ENCODE assay signal across 21 mouse cellular contexts in the genomic region with DNA sequence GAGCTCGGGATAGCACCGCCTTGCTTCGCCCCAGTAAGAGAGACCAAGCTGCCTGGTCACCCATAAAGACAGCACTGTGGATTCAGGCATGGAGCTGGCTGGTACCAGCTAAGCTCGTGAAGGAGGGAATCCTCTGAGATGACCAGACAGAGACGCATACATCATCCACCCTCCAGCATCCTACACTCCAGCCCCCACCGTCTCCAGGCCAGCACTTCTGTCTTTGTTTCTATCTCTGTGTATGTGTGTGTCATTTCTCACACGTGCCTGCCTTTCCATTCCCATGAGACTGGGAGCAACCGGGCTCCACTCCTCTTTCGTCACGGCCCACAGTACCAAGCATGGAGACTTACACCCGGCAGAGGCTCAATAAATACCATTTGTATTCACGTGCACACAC. TPM values are rescaled to one million over a fixed set of nuclear protein-coding genes. Genes with fewer than 3 reads are reported as not detected.
A peak's percentile ranks its signal among the peaks of the same experiment; 100 is the strongest.
DNase-seq lines count a peak whose midpoint lies in the region; ATAC-seq lines count a peak whose summit lies in the region.
"Had no signal": no experiment of that assay in that cellular context is flagged by ENCODE, and none has a peak within 500 bp of the region (broad histone marks: within the 10 kb centered on the region; RNA-seq: fewer than 3 reads in every experiment).

No protein-coding gene starts in this region.

- H3K4me2 ChIP-seq in hindbrain, embryonic 12.5 days (replicated peaks): 0 out of 2 replicates have a peak overlapping the region, but pooled peaks have one; percentile 2
- H3K4me2 ChIP-seq in hindbrain, embryonic 16.5 days (ENCODE audit: low read length): no peak overlapping the region
- no peak overlapping the region for H3K4me2 ChIP-seq in midbrain, embryonic 16.5 days (ENCODE audit: low read length)
- H3K4me2 ChIP-seq: embryonic facial prominence, embryonic 15.5 days; heart, embryonic 13.5 days had no signal

- H3K9ac ChIP-seq in hindbrain, embryonic 12.5 days: no peak overlapping the region
- no peak overlapping the region for H3K9ac ChIP-seq in hindbrain, embryonic 16.5 days (ENCODE audit: low read depth, low read length)
- no peak overlapping the region for H3K9ac ChIP-seq in midbrain, embryonic 16.5 days (ENCODE audit: low read depth, low read length)
- H3K9ac ChIP-seq: embryonic facial prominence, embryonic 15.5 days; heart, embryonic 13.5 days; liver, postnatal 0 days had no signal

- no peaks in the 10 kb centered on the region for H3K9me3 ChIP-seq in hindbrain, embryonic 12.5 days (replicated peaks)
- no peaks in the 10 kb centered on the region for H3K9me3 ChIP-seq in hindbrain, embryonic 16.5 days (ENCODE audit: control insufficient read depth, low read length)
- no peaks in the 10 kb centered on the region for H3K9me3 ChIP-seq in midbrain, embryonic 16.5 days (replicated peaks; ENCODE audit: control insufficient read depth, low read length, poor library complexity, severe bottlenecking)
- H3K9me3 ChIP-seq: embryonic facial prominence, embryonic 15.5 days; heart, embryonic 13.5 days; megakaryocyte, embryonic 14.5 days had no signal

- no peak overlapping the region for H3K4me3 ChIP-seq in hindbrain, embryonic 12.5 days
- no peak overlapping the region for H3K4me3 ChIP-seq in hindbrain, embryonic 16.5 days (ENCODE audit: low read length)
- H3K4me3 ChIP-seq in midbrain, embryonic 16.5 days (ENCODE audit: low read depth, low read length): no peak overlapping the region
- H3K4me3 ChIP-seq: embryonic facial prominence, embryonic 15.5 days; heart, embryonic 13.5 days; megakaryocyte, embryonic 14.5 days had no signal

- H3K27ac ChIP-seq in hindbrain, embryonic 12.5 days: peak overlapping the region; percentile 62
- H3K27ac ChIP-seq in hindbrain, embryonic 16.5 days (ENCODE audit: low read depth, low read length): no peak overlapping the region
- no peak overlapping the region for H3K27ac ChIP-seq in midbrain, embryonic 16.5 days (ENCODE audit: low read length)
- H3K27ac ChIP-seq: embryonic facial prominence, embryonic 15.5 days; heart, embryonic 13.5 days; kidney, postnatal 0 days had no signal

- H3K4me1 ChIP-seq in hindbrain, embryonic 12.5 days: peaks cover 87% of the 10 kb centered on the region
- peaks cover 39% of the 10 kb centered on the region for H3K4me1 ChIP-seq in hindbrain, embryonic 16.5 days (ENCODE audit: control insufficient read depth, insufficient read depth, low read depth, low read length)
- H3K4me1 ChIP-seq in midbrain, embryonic 16.5 days (ENCODE audit: control insufficient read depth, insufficient read depth, low read length): peaks cover 41% of the 10 kb centered on the region
- H3K4me1 ChIP-seq: embryonic facial prominence, embryonic 15.5 days; heart, embryonic 13.5 days; megakaryocyte, embryonic 14.5 days had no signal

- peak; percentile 60 for DNase-seq in right cerebral cortex, adult 18-20 months
- DNase-seq in right cerebral cortex, postnatal 4 days: no peak
- peak; percentile 47 to 64 for DNase-seq in right cerebral cortex, postnatal 36 days (ENCODE audit: low spot score in 2 of 2)
- DNase-seq in urinary bladder, postnatal 4 days (ENCODE audit: low spot score in 2 of 2): no peak
- DNase-seq in gastrocnemius, adult 18-20 months (ENCODE audit: low spot score): no peak
- DNase-seq: adrenal gland, postnatal 10 days; cerebellum, postnatal 10 days; heart, adult 11 months; heart, postnatal 4 days; kidney, adult 11 months; liver; liver, postnatal 0 days; lung, postnatal 14 days had no signal

- no peaks in the 10 kb centered on the region for H3K27me3 ChIP-seq in hindbrain, embryonic 12.5 days
- no peaks in the 10 kb centered on the region for H3K27me3 ChIP-seq in hindbrain, embryonic 16.5 days (replicated peaks; ENCODE audit: control insufficient read depth, insufficient read depth, low read length)
- H3K27me3 ChIP-seq in midbrain, embryonic 16.5 days (ENCODE audit: control insufficient read depth, insufficient read depth, low read depth, low read length): no peaks in the 10 kb centered on the region

- H3K36me3 ChIP-seq in hindbrain, embryonic 12.5 days: no peaks in the 10 kb centered on the region
- H3K36me3 ChIP-seq in hindbrain, embryonic 16.5 days (ENCODE audit: control insufficient read depth, insufficient read depth, low read length): no peaks in the 10 kb centered on the region
- H3K36me3 ChIP-seq in midbrain, embryonic 16.5 days (ENCODE audit: control insufficient read depth, insufficient read depth, low read length): no peaks in the 10 kb centered on the region; the same call in 1 of the 2 replicates
- H3K36me3 ChIP-seq: embryonic facial prominence, embryonic 15.5 days; heart, embryonic 13.5 days had no signal

- ATAC-seq in hindbrain, embryonic 12.5 days (ENCODE audit: low FRiP score): peak; percentile 44
- ATAC-seq in hindbrain, embryonic 16.5 days: no peak; the same call in 1 of the 2 replicates
- 0 out of 2 replicates have a peak, but pooled peaks have one; percentile 10 for ATAC-seq in midbrain, embryonic 16.5 days
- ATAC-seq: liver, postnatal 0 days had no signal

- 52% methylated on average over 12 of the region's 12 CpGs for WGBS in hindbrain, embryonic 12.5 days
- 48% methylated on average over 12 of the region's 12 CpGs for WGBS in hindbrain, embryonic 16.5 days
- 57% methylated on average over 12 of the region's 12 CpGs for WGBS in midbrain, embryonic 16.5 days

RNA-seq across cellular contexts. Expression of a gene that starts 9.3 kb away (rescaled TPM):
- polyA plus RNA-seq in hindbrain, embryonic 12.5 days (2016; fragmentation: Nextera tagmentation; extraction: Ambion mirVana): 50.6 and 50.7 TPM in 2 replicates
- polyA plus RNA-seq in hindbrain, embryonic 16.5 days (2015; fragmentation: Nextera tagmentation; extraction: Ambion mirVana): 36.1 and 40.0 TPM in 2 replicates
- 42.7 and 45.4 TPM in 2 replicates for polyA plus RNA-seq in midbrain, embryonic 16.5 days (2015; fragmentation: Nextera tagmentation; extraction: Ambion mirVana)
- under 1 TPM; 0.26 to 0.32 TPM for total RNA-seq in gastrocnemius, adult 18-20 months (2021)
- polyA plus RNA-seq: C2C12 had no signal

Comparison
In these comparisons a context has a peak if more than half of its experiments do, and no peak if none do; other contexts are left out.
1. DNase-seq: peak in right cerebral cortex, adult 18-20 months (single experiment) and right cerebral cortex, postnatal 36 days (2 of 2); none in right cerebral cortex, postnatal 4 days (single experiment), urinary bladder, postnatal 4 days (0 of 2) and gastrocnemius, adult 18-20 months (single experiment).